7 mouse cellular contexts compared by ENCODE assay signal in genomic region chr11:27264253-27264652, GRCm38 (mm10).
DNase-seq lines count a peak whose midpoint lies in the region; ATAC-seq lines count a peak whose summit lies in the region.

No protein-coding gene starts in this region.

- H3K9me3 ChIP-seq in midbrain, embryonic 15.5 days, result no peaks in the 10 kb centered on the region

- H3K4me2 ChIP-seq in midbrain, embryonic 15.5 days, result no peak overlapping the region

- ATAC-seq in granulocyte monocyte progenitor cell, adult 5-6 weeks (replicated peaks; ENCODE audit: poor library complexity, severe bottlenecking), result 0 out of 2 replicates have a peak, but pooled peaks have one; percentile 33
- ATAC-seq in midbrain, embryonic 15.5 days (replicated peaks), result peak; percentile 88

- DNase-seq in 416B (ENCODE audit: low read depth), result peak; percentile 62
- peak; percentile 86 for DNase-seq in ES-CJ7 (ENCODE audit: low read depth, low spot score)
- peak; percentile 34 to 43 for DNase-seq in cerebellum, postnatal 36 days
- peak; percentile 68 to 69 for DNase-seq in layer of hippocampus, postnatal 10 days (ENCODE audit: low spot score in 2 of 2)
- no peak for DNase-seq in spleen, adult 18-20 months

- no peaks in the 10 kb centered on the region for H3K27me3 ChIP-seq in midbrain, embryonic 15.5 days (replicated peaks)

- no peaks in the 10 kb centered on the region for H3K36me3 ChIP-seq in midbrain, embryonic 15.5 days (replicated peaks)

- H3K4me3 ChIP-seq in midbrain, embryonic 15.5 days, result no peak overlapping the region

- H3K27ac ChIP-seq in midbrain, embryonic 15.5 days, result no peak overlapping the region

- no peaks in the 10 kb centered on the region for H3K4me1 ChIP-seq in midbrain, embryonic 15.5 days

- 9% methylated on average over 1 of the region's 1 CpGs for WGBS in midbrain, embryonic 15.5 days

- no peak overlapping the region for H3K9ac ChIP-seq in midbrain, embryonic 15.5 days

Comparison
In these comparisons a context has a peak if more than half of its experiments do, and no peak if none do; other contexts are left out.
1. DNase-seq: peak in 416B (single experiment), ES-CJ7 (single experiment), cerebellum, postnatal 36 days (2 of 2) and layer of hippocampus, postnatal 10 days (2 of 2); none in spleen, adult 18-20 months (0 of 2).